Mouse (Mus musculus) G1E (cell line): ENCODE data around the gene Gm49337.

Experiments
- CTCF ChIP-seq: IDR thresholded peaks from 2 replicates; pipeline ENCODE4 v1.5.1; 2012; ENCODE audit warnings: low read depth, low read length, inconsistent platforms, mixed read lengths
- GATA1 ChIP-seq: IDR thresholded peaks from 2 replicates; pipeline ENCODE4 v1.6.1; 2012; ENCODE audit warnings: borderline replicate concordance, low read length, inconsistent platforms, mixed read lengths
- GATA2 ChIP-seq: IDR thresholded peaks from 2 replicates; pipeline ENCODE4 v1.6.1; 2012; ENCODE audit warnings: low read depth, low read length, inconsistent platforms, borderline replicate concordance
- POLR2AphosphoS5 ChIP-seq: IDR thresholded peaks from 2 replicates; pipeline ENCODE4 v1.6.1; 2012; ENCODE audit warnings: low read depth, low read length, inconsistent platforms; ENCODE audit not compliant: insufficient replicate concordance
- TAL1 ChIP-seq: conservative IDR thresholded peaks from 2 replicates; pipeline ENCODE4 v1.6.1; 2012; ENCODE audit warnings: low read depth, low read length, inconsistent platforms, mixed read lengths

DNA sequence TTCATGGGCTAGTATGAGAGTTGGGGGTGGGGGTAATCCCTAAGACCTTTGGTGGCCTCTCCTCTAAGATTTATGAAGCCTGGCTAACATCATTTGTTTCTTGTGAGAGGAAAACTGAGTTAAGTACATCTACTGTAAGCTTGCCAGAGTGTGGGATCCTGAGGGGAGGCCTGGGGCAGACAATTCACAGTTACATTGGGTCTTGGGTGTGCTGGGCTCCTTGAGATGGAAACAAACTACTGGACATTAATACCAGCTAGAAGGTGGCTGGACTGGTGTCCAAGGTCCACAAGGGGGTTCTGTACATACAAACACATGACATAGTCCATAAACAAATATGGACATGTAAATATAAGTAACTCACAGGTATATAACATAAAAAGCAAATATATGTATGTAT lies 2.0 kb downstream of the Gm49337 start:
- no peak for TF ChIP-seq GATA1
- TF ChIP-seq CTCF = no peak
- TF ChIP-seq GATA2 = no peak
- no peak for TF ChIP-seq POLR2AphosphoS5
- TF ChIP-seq TAL1 = no peak
